Mouse (Mus musculus): ENCODE measurements around the gene Catsper4.

GRCm38 (mm10) chr4:134199371-134199770, 27.8 kb downstream of the Catsper4 start:
- TF ChIP-seq EP300 (IDR thresholded peaks at IDR 0.05; ENCODE audit: low read depth) (no peak), CTCF (IDR thresholded peaks at IDR 0.05; ENCODE audit: low read depth) (no peak)

All from liver, embryonic 14.5 days (tissue).